Mouse (Mus musculus) ovary, postnatal 36 days (tissue): Measurements from ENCODE around the gene Klhl11.
A peak's percentile ranks its signal among the peaks of the same experiment; 100 is the strongest.

ENCODE experiments used
- DNase-seq: peaks from one replicate; pipeline ENCODE4 v3.0.0; 2022; ENCODE audit warnings: low spot score, mixed read lengths

Klhl11 gene

DNA sequence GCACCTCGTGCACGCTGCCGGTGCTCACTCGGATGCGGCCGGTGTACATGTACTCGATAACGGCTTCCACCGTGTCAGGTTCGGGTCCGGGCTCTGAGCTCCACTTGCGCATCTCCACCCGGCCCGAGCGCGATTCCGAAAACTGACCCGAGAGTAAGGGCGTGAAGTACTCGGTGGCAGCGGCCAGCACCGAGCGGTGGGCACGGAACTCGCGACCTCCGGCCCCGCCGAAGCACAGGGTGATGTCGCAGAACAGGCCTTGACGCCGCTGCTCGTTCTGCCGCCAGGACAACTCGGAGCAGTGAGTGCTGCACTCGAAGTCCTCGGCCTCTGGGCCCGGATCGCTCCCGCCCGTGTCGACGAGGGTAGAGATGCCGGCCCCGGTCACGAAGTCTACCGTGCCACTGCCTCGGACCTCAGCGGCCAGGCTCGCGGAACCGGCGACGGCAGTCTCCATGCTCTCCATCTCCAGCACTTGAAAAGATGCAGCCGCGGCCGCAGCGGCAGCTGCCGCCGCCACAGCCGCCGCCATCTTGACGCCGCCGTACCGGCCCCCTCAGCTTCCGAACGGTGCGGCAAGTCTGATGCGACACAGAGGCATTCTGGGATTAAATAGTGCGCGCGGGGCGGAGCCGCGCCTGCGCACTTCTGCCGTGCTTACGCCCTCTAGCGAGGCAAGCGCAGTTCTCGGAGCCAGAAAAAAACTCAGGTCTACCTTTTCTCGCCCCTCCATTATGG, at the start of gene Klhl11:
Gene Klhl11, minus strand, starts transcription at position 545 of the 738 bp plus-strand sequence.
- DNase-seq: peak; percentile 91

DNA sequence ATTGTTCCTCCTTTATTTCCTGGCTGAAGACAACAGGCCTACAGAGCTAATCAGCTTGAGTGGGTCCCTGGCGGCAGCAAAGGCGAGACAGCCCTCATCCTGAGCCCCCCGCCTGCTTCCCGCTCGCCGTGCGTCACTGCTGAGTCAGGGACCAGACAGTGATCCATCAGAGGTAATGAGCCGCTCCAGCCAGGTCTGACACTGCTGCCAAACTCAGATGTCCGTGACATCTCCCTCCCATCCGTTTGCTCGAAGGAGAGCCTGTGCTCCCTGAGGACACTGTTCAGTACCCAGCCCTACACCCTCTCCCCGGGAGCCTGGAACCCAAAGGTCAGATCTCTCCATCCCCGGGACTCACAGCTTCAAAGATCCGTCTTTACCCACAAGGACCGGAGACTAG, 48.3 kb upstream of the Klhl11 start:
- no peak for DNase-seq

DNA sequence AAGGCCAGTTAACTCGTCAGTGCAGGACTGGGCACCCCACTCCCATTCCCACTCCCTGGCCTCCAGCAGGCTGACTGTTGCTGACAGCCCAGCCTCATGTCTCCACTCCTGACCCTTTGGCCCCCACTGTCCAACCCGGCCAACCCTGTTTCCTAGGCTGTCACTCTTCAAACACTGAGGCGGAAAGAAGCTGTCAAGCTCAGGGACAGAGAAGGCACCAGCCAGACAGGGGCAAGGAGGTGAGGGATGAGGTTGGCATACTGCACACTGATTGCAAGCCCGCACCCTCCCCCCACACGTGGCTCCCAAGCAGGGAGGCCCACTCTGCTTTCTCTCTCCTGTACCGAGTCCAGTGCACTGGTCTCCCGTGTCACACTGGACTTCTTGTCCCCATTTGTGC, 46.6 kb upstream of the Klhl11 start:
- DNase-seq: no peak

DNA sequence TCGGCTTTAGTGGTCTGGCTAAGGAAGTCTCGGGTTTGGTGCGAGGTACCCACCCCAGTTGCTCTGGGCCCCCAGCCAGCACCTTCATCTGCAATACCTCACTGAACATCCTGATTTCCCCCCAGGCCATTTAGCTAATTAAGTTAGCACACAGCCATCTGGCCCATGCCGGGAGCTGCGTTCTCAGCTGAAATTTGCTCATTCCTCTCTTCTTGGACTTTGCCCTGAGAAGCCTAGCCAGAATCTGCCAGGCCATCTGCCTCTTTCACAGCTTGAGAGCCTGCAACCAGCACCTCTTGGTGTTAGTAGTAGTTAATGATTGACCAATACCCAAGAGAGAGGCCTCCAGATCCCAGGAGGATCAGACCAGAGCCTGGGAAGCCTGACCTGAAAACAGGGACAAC, 45.6 kb upstream of the Klhl11 start:
- DNase-seq: no peak

DNA sequence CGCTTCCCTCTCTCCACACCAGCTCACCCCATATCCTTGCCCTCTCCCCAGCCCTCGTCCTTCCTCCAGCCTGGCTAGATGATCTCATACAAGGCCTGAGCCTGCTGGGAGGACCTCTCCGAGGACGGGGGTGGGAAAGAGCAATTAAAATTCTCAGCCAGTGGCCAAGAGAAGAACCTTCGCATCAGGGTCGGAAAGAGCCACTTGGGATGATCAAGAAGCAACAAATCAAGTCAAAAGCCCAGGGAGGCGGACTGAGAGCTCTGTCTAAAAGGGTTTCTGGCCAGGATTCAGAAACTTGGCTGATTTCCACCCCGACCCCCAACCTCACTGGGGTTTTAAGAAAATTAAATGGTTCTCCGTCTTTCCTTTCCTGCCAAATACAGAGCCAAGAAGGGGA, 43.8 kb upstream of the Klhl11 start:
- no peak for DNase-seq

DNA sequence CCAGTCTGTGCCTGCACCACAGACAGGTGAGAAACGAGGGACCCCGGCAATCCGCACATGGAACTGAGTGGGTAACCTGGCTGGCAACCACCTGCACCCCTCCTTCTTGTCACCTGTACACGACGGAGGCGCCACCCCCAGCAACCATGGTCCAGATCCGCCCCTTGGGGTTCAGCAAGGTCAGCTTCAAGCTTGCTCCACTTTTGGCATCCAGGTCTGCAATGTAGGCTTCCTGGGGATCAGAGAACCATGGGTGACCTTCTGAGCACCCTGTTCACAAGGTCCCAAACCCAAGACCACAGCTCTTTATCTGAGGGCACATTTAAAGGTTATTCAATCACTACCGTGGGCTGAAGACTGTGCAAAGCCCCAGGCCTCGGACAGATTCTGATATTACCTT, 43.2 kb upstream of the Klhl11 start:
- DNase-seq: no peak

DNA sequence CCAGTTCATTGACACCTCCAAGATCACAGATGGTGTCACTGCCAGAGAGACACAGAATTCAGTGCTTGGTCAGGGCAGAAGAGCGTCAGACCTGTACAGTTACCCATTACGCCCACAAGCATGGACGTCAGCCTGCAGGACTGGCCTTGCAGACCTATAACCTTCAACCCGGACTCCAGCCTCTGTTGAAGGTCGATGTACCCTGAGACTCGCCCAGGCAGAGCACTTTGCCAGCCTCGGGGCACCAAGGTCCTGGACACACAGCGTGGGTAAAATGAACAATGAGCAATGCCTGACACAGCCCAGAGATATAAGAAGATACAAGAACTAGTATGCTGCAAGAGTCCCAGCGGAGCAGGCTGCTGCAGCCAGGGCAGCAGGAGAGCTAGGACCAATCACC, 42.5 kb upstream of the Klhl11 start:
- no peak for DNase-seq

DNA sequence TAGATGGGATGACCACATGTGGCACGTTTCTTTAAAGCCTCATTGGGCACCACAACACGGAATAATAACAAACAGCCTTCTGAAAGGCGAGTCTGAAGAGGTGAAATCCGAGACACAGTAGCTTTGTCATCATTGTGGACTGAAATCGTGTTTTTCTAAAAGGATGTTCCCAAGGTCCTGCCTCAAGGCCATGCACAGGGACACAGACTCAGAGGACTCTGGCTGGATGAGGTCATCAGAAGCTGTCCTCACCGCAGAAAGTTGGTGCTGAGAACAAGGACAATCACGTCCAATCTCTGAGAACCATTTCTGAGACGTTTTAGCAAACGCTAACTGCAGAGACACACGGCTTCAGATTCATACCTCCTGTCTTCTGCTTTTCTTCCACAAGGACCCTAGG, 41.2 kb upstream of the Klhl11 start:
- DNase-seq: peak; percentile 34

DNA sequence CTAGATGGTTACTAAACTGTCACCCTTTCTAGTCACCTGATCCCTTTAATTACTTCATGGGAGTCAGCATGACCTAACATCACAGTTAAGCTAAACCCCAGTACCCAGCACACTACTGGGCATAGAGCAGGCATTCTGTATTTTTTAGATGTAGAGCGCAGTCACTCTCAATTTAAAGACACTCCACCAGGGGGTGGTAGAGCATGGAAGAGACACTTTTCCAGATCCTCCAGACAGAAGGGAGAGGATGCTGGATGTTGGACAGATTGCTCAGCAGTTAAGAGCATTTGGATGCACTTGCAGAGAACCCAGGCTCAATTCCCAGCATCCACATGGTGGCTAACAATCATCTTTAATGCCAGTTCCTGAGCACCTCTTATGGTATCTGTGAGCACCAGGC, 39.8 kb upstream of the Klhl11 start:
- DNase-seq: no peak

DNA sequence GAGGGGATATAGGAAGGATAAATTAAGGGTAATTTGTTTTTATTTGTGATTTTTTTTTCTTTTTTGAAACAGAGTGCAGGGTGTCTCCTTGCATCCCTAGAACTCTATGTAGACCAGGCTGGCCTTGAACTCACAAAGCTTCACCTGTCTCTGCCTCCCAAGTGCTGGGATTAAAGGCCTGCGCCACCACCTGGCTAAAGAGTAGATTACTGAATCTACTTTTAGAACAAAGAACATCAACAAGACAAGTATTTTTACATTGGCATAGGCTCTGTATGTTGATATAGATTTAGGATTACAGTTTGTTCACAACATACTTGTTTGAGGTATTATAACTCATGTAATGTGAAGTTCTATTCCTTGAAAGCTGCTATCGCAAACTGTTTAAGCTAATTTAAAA, 38.0 kb upstream of the Klhl11 start:
- DNase-seq: no peak

DNA sequence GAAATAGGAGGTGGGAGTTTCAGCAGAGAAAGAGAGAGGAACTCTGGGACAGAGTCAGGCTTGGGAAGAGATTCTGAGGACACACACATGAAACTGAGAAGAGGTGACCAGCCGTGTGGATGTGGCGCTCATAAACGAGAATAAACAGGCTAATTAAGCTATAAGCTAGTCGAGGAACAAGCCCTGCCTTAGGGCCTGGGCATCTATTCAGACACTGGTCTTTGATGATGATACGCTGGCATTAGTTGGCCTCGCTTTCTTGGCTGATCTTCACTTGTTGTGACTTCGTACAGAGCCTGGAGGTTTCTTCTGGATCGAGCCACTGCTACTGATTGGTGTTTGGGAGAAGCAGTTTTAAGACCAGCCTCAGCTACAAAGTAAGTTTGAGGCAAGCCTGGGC, 33.5 kb upstream of the Klhl11 start:
- no peak for DNase-seq

DNA sequence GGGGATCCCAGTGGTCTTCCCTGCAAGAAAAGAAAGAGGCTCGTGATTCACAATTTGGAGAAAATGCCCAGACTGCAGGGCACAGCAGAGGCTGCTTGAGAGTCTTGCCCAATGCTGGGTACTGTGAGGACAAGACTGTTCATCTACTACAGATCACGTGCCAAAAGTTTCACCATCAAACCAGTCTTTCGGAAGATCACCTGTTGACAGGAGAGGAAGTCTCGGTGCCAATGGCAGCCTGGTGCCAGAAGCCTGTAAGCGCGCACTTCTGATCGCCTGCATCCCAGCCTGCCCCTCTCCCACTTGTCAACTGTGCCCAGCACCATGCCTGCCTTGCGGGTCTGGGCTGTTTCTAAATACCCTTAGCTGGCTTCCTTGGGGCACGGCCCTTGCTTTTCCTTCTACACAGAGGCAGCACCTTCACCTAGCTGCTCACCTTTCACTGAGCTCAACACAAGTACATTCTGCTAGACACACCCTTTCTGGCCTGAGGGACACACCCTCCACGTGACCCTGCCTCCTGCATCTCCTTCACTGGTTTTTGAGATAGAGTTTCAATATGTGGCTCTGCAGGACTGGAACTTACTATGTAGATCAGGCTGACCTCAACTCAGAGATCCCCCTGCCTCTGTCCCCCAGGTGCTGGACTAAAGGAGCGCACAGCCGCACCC, 32.6 kb upstream of the Klhl11 start:
- DNase-seq: no peak

DNA sequence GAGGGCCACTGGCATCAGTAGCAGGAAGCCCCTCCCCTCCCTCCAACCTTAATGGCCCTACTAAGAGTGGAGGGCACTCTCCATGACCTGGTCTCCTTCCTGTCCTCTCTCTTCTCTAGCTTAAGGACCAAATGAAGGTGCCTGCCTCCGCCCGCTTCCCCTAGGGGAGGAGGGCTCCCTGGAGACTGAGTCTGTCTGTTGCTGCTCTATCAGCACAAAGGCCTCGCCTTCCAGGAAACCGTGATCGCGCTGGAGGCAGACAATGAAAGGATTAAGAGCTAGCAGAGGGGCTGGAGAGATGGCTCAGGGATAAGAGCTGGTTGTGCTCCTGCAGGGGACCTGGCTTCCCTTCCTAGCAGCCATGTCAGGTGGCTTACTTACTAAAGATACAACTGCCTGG, 28.8 kb upstream of the Klhl11 start:
- DNase-seq: no peak

DNA sequence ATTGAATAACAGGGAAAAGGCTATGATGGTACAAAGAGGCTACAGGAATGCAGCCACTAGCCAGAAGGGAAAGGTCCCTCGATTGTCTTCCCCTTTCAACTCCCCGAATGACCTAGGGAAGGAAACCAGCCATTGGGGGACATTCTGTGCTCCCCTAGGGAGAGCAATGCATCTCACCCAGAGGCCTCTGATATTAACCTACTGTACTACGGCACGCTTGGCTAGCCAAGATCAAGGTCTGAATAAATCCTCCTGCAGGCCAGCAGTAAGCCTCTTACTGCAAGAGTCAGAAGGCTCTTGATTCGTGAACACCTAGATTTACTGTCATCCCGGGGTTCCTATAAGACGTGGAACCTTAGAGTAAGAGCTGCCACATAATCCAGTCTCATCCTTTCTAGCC, 28.1 kb upstream of the Klhl11 start:
- DNase-seq: no peak

DNA sequence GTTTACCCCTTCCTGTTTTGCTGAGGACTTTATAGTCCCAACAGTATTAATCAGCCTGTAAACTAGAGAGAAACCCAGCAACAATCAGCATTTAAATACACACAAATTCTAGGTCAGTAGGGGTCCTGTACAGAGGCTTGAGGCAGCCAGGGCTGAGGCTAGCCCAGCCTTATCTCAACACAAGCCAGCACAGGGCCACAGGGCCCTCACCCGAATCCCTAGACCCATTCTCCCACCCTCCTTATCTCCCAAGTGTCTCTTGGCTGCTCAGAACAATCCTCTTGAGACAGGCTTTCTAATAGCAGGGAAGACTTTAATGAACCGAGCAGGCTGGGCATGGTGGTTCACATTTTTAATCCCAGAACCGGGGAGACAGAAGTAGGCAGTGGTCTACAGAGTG, 27.7 kb upstream of the Klhl11 start:
- DNase-seq: no peak

DNA sequence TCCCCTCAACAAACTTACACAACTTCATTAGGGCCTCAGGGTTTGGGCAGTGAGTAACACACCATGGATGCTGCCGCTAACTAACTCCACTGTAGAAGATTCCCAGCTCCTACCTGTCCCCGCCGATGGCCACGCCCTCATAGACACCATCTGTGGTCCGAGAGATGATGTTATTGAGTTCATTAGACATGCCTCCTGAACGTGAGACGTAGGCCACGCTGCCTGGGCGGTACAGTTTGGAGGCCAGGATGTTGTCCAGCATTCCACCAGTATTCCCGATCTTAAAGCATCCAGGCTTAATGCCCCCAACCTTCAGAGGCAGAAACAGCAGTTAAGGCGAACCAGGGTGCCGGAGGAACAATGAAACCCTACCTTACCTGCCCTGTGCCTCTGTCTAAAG, 21.2 kb upstream of the Klhl11 start:
- no peak for DNase-seq

DNA sequence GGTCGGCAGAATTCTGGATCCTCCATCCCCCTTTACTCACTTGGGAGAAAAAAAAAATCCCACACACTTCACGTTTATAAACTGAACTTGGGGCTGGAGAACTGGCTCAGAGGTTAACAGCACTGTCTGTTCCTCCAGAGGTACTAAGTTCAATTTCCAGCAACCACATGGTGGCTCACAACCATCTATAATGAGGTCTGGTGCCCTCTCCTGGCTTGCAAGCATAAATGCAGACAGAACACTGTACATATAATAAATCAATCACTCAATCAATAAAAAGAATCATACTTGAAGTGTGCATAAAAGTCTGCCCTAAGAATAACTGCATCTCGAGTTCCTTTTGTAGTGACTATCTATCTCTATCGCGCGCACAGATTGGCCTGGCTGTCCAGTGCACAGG, 18.4 kb upstream of the Klhl11 start:
- no peak for DNase-seq

DNA sequence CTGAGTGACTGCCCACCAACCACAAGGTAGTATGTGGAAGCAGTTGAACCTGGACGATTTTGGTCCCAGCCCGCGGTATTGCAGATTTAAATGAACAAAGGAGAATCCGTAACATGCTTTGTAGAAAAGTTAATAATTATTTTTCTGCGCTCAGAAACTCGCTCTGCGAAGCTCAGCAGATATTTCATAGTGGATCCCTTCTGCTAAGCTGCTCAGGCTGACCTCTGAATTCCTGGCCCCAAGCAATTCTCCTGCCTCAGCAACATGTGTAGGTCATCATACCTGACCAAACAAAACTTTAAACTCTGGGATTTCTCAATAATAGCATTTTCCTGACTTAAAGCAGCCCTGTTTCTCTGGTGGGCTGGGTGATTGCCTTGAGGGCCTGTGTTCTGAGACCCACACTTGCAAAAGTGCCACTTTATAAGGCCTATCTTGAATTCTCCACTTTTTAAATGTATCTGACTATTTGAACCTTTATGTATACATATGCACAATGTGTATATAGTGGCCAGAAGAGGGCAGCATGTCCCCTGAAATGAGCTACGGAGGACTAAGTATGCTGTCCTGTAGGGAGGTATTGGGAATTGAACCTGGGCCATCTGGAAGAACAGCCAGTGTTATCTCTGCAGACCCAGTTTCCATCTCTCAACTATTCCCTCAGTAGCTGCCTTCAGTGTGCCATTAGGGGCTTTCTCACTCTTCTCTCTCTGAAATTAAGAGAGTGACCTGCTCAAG, 13.4 kb upstream of the Klhl11 start:
- no peak for DNase-seq

DNA sequence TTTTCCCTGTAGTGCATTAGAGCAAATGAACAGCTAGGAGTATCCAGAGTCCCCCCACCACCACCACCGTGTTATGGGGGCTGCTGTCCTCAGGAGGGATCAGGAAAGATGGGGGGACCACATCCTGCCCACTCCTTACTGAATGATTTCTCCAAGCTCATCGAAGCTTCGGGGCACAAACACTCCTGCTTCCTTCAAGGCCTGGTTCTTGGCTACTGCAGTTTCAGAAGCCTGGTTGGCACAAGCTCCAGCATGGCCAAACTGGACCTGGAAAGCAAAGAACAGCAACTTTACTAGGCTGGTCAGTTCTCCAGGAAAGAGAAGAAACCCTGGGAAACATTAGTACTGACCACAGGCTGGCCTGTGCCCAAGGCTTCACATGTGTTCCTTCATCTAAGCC, 11.9 kb upstream of the Klhl11 start:
- DNase-seq: no peak

DNA sequence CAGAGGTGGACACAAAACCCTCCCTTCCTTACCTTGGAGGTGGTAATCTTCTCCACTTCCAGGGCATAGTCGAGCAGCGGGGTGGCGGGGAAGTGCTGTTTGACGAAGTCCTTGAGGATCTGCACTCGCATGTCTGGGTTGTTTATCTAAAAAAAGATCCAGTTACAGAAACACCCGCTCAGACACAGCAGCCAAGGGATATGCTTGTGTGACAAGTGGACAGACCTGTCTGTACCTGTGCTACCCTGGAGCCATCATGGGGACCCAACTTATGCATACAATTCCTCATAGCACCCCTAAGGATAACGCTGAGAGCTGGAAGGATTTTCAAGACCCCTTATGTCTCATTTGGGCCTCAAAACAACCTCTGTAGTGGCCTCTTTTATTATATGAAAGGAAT, 6.6 kb upstream of the Klhl11 start:
- no peak for DNase-seq

DNA sequence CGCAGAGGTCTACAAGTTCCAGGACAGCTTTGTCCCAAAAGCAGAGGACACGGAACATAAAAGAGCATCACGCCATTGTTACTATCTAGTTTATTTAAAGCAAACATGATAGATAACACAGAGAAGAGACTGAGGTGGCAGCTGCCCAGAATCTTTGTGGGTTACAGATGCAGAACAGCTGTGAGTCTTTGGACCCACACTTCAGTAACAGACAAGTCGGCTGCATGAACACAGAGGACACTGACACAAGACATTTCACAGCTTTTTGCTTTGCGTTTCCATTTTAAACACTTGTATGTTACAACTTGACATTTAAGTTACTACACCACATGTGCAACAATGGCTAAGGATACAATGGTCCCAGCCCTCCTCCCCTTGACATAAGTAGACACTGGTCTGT, 3.7 kb upstream of the Klhl11 start:
- no peak for DNase-seq

DNA sequence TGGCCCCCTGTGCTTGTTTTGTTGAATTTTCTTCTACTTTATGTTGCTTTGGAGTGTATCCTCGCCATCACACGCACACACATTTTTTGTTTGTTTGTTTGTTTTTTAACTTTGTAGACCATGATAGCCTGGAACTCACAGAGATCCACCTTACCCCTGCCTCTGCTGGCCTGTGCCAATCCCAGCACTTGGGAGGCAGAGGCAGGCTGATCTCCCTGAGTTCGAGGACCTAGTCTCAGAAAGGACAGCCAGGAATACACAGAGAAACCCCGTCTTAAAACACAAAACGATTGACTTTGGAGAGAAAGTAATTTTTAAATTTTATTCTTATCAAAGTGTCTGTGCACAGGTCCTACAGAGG, 374 bp upstream of the Klhl11 start:
- no peak for DNase-seq
